16 mouse cellular contexts compared by ENCODE assay signal in genomic region chr2:153055270-153055920, GRCm38 (mm10). TPM values are rescaled to one million over a fixed set of nuclear protein-coding genes. Genes with fewer than 3 reads are reported as not detected.
A peak's percentile ranks its signal among the peaks of the same experiment; 100 is the strongest.
DNase-seq lines count a peak whose midpoint lies in the region; TF ChIP-seq lines count a peak whose summit lies in the region.
"Had no signal": no experiment of that assay in that cellular context is flagged by ENCODE, and none has a peak within 500 bp of the region (broad histone marks: within the 10 kb centered on the region; RNA-seq: fewer than 3 reads in every experiment).

No protein-coding gene starts in this region.

- H3K4me3 ChIP-seq in layer of hippocampus, adult 2 months = no peak overlapping the region
- H3K4me3 ChIP-seq: embryonic facial prominence, embryonic 10.5 days; megakaryocyte, embryonic 14.5 days had no signal

- TF ChIP-seq CTCF in layer of hippocampus, adult 2 months (conservative IDR thresholded peaks at IDR 0.05) = peak; percentile 66

- peak; percentile 52 for DNase-seq in cerebellum, adult 11-12 months
- no peak for DNase-seq in cerebellum, postnatal 4 days (ENCODE audit: low spot score in 2 of 2)
- DNase-seq in layer of hippocampus, adult 2 months (ENCODE audit: low spot score in 2 of 2) = no peak
- DNase-seq in layer of hippocampus, adult 9-10 months (ENCODE audit: low spot score) = no peak
- peak; percentile 46 for DNase-seq in 416B (ENCODE audit: low read depth)
- peak; percentile 45 to 52 for DNase-seq in cerebellum, postnatal 10 days
- no peak for DNase-seq in adrenal gland, adult 18-20 months (ENCODE audit: low spot score in 2 of 2)
- DNase-seq in adrenal gland, postnatal 4 days (ENCODE audit: low spot score in 2 of 2) = no peak
- DNase-seq: adrenal gland, adult 8-10 months; kidney, adult 18-20 months; left cerebral cortex, postnatal 4 days; right cerebral cortex, postnatal 4 days had no signal

- no peak overlapping the region for H3K27ac ChIP-seq in layer of hippocampus, adult 2 months
- H3K27ac ChIP-seq: embryonic facial prominence, embryonic 10.5 days had no signal

RNA-seq across cellular contexts. Expression of gene Ccm2l, which starts 10.4 kb away (rescaled TPM):
- total RNA-seq in layer of hippocampus, adult 2 months (2021) = 1 to 10 TPM; 4.9 to 6.6 TPM
- 10 to 100 TPM; 10.2 to 10.7 TPM for total RNA-seq in adrenal gland, adult 18-20 months (2021)
- 10 to 100 TPM; 20.7 to 22.8 TPM for total RNA-seq in adrenal gland, postnatal 4 days (2021)

RNA-seq across cellular contexts. Expression of gene Xkr7, which starts 23.7 kb away (rescaled TPM):
- 1 to 10 TPM; 2.0 TPM for total RNA-seq in layer of hippocampus, adult 2 months (2021)
- total RNA-seq in adrenal gland, adult 18-20 months (2021) = 1 to 10 TPM in 1 of 2 experiments, under 1 TPM in 1; 0.86 to 1.3 TPM
- total RNA-seq in adrenal gland, postnatal 4 days (2021) = 1 to 10 TPM; 3.0 to 3.2 TPM
- total RNA-seq: gastrocnemius, adult 8-10 months; hematopoietic stem cell, adult 5-6 weeks had no signal

RNA-seq across cellular contexts. Expression of gene Pdrg1, which starts 40.2 kb away (rescaled TPM):
- 10 to 100 TPM; 37.0 to 41.7 TPM for total RNA-seq in layer of hippocampus, adult 2 months (2021)
- 100 to 1,000 TPM; 187 to 200 TPM for total RNA-seq in adrenal gland, adult 18-20 months (2021)
- total RNA-seq in adrenal gland, postnatal 4 days (2021) = 100 to 1,000 TPM in 1 of 2 experiments, 10 to 100 TPM in 1; 93.8 to 103 TPM

RNA-seq across cellular contexts. Expression of gene Hck, which starts 52.9 kb away (rescaled TPM):
- total RNA-seq in layer of hippocampus, adult 2 months (2021) = 1 to 10 TPM; 1.9 to 2.2 TPM
- 1 to 10 TPM; 3.9 to 4.2 TPM for total RNA-seq in adrenal gland, adult 18-20 months (2021)
- total RNA-seq in adrenal gland, postnatal 4 days (2021) = 1 to 10 TPM; 3.9 to 4.3 TPM

Comparison
In these comparisons a context has a peak if more than half of its experiments do, and no peak if none do; other contexts are left out.
1. DNase-seq: peak in cerebellum, adult 11-12 months (single experiment), 416B (single experiment) and cerebellum, postnatal 10 days (2 of 2); none in cerebellum, postnatal 4 days (0 of 2), layer of hippocampus, adult 2 months (0 of 2), layer of hippocampus, adult 9-10 months (single experiment), adrenal gland, adult 18-20 months (0 of 2) and adrenal gland, postnatal 4 days (0 of 2).